Mouse (Mus musculus) cerebellum, postnatal 25 days (tissue): ENCODE measurements around the gene Parvg.
"Not testable (repeated sequence)": the region's sequence is repeated elsewhere in the genome, so short reads cannot be mapped to it uniquely, and the experiment has no call there.

Experiments
- DNase-seq, 2 experiments: peaks; one replicate each; pipeline ENCODE4 v3.0.0; 2021; ENCODE audit warnings: mixed read lengths in 2 of 2

Gene Parvg

DNA sequence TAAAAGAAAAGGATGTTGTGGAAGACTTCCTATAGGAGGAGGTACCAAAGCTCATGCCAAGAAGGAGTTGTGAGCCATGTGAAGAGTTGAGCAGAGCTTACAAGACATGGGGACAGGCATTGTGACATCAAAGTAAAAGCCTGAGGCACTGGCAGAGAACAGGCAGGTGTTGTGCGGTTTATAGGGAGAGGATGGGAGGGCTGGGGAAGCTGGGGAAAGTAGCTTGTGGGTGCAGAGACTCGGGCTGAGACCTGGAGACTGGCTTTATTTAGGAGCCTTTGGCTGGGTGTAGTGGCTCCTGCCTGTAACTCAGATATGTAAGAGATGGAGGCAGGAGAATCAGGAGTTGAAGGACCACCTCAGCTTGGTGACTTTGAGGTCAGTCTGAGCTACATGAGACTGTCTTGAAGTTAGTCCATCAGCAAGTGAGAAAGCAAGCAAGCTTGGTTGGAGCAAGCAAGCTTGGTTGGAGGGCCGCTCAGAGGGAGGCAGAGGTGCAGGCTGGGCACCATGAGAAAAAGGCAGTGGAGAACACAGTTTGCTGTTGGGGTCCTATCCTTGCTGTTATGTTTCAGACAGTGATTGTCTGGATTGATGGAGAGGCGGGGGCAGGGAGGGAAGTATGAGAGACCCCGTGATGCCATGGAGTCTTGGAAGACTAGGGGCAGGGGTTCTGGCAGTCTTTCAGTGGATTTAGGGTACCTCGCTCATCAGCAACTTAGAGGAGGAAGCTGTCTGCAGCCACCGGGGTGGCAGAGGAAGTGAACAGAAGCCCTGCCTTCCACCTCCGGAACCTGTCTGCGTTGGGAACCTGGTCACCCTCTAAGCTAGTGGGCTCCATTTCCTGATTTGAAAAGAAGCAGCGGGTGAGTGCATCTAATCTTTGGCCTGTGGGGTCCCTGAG, at the start of gene Parvg:
TSS of gene Parvg (plus strand) at position 61 of the 904 bp plus-strand sequence.
- DNase-seq = no peak

DNA sequence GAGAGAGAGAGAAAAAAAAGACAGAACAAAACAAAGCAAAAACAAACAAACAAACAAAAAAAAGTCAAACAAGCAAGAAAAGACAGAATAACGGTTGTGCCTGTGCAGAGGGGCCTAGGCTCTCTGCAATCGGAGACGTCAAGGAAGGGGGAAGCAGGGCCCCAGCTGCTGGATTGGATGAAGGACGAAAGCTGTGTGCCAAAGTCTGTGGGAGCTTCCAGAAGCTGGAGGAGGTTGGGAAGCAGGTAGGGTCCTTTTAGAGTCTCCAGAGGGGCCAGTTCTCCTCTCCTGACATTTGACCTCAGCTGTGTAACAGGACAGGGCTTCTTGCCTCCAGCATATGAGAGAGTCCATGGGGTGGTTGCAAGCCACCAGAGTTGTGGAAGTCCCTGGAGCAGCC, 47.8 kb upstream of the Parvg start:
- DNase-seq = no peak

DNA sequence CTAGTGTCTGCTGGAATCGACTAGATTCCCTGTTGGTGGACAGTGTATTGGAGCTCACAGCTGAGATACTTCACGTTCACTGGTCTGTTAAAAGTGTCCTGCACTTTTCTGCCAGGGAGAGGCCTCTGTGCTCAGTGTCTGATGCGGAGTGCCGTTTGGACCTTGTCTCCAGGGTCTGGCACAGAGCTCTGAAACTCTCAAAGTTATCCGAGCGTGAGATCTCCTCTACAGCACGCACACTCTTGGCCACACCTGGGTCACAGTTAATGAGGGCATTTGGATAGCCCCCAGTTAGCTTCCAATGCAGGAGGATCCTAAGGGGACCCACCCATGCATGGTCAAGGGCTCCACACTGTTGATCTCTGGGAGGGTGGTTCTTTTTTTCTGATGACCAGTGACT, 45.7 kb upstream of the Parvg start:
- no peak for DNase-seq

DNA sequence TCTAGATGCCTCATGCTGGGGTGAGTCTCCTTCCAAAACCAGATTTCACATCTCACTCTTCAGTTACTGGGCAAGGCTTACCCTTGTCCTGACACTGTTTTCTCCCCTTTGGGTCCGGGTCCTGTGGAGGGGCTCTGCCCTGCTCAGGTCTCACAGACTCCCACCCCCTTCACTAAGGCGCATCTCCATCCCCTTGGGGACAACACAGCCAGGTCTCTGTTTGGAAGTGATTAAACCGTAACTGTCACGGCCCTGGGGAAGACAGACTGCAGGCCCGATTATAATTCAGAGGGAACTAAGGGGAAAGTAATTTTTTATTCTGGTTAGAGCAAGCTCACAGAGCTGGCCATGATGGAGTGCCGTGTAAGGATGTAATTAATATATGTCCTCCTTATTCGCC, 45.2 kb upstream of the Parvg start:
- DNase-seq = no peak

DNA sequence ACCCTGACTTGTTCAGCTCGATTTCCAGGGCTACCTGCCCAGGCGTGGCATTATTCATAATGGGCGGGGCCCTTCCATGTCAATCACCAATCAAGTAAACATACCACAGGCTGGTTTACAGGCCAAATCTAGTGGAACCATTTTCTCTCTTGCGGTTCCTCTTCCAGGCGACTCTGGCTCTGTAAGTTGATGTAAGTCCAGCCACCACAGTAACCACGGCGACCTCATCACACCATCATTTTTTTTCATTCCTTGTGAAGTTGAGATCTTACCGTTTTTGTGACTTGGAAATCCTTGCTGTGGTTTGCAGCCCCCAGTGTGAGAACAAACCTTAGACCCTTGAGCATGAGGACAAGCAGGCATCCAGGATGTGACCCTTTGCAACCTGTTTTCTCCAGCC, 43.5 kb upstream of the Parvg start:
- DNase-seq = no peak

DNA sequence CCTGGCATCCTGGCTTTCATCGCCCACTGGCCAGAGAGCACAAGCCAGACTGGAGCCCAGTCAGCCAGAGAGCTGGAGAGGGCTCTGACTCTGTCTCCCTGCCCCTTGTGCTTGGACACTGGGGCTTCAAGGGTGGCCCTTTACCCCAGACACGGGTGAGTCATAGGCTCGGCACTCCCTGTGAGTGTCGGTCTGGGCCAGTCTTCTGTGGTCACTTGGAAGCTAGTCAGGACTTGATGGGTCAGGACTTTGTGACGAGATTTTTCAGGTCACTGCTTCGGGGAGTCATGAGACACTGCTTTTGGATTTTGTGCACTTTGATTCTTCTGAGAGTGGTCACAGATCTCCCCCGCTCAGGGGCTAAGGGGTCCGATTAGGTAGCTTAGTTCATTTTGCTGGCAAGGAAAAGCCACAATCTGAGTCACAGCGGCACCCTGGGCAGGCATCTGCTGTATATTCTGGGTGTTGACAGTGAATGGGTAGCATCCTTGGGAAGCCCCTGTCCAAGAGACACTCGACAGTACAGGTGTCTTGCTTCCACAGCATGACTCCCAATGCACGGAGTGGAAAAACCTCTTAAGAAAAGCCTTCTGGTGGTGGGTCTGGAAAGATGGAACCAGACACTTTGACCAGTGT, 43.0 kb upstream of the Parvg start:
- DNase-seq = no peak

DNA sequence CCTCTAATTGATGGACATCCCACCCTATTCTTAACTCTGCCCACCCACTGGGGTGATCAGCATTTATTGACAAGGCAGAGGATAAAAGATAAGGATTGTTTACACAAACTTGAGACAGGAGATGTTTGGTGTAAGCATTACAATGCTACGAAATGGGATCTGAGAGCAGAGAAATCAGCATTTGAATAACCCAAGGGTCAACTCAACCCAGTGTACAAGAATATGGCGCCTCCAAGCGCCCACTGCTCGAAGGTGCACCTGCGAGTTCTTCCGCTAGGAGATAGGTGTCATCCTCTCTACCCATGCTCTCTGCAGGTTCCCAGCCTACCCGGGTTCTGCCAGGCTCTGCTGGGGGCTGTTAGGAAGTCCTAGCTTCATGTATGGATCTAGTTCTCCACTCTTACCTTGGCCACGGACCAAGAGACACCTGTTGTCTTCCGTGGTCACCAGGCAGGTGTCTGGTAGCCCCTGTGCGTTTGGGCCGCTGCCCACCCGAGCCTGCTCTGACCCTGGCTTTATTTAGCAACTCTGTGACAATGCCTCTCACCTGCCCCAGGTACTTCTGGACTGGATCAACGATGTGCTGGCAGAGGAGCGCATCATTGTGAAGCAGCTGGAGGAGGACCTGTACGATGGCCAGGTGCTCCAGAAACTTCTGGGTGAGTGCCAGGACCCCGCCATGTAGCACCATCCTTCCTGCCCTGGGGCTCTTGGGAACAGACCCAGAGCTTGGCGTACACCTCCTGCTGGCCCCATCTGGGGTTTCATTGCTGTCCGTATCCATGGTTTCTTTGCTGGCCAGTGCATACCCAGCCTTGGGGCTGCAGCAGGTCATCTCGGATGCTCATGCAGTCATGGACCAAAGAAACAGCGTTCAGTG, 41.4 kb upstream of the Parvg start:
- DNase-seq = peak; percentile 38 to 56

DNA sequence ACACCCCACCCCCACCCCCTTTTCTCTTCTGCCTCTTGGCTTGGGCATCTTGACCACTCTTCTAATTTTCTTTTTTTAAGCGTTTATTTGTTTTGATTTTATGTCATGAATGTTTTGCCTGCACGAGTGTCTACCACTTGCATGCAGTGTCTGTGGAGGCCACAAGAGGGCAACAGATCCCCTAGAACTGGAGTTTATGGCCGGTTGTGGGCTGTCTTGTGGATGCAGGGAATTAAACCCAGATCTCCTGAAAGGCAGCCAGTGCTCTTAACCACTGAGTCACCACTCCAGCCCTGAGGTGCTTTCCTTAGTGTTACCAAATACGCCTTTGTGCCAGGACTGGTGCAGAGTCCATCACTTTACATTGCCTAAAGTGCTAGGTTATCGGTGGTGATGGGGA, 39.8 kb upstream of the Parvg start:
- peak; percentile 35 to 58 for DNase-seq

DNA sequence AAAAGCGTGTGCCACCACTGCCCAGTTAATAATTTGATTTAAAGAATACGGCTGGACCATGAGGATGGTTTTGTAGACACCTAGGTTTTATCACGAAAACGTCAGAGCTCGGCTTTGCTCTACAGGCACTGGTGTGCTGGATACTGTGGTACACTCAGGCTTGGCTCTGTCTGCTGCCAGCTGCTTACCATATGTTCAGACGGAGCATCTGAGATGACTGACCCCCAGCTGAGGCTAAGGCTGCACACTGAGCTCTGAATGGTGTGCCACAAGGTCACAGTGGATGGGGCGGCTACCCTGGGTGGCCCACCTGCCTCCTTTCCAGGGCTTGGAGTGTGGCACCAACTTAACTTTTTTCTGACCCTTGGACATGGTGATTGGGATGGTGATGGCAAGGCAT, 38.4 kb upstream of the Parvg start:
- DNase-seq = no peak

DNA sequence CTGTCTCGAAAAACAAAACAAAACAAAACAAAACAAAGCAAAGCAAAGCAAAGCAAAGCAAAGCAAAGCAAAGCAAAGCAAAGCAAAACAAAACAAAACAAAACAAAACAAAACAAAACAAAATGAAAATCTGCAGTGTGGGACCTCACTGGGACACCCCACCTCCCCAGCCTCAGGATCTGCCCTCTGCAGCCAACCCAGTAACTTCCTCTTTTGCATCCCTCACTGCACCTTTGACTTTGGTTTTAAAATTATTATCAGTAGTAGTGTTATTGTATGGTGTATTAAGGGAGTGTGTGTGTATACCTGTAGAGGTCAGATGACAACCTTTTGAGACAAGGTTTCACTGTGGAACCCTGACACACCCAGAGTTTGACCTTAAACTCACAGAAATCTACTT, 34.9 kb upstream of the Parvg start:
- not testable (repeated sequence) for DNase-seq

DNA sequence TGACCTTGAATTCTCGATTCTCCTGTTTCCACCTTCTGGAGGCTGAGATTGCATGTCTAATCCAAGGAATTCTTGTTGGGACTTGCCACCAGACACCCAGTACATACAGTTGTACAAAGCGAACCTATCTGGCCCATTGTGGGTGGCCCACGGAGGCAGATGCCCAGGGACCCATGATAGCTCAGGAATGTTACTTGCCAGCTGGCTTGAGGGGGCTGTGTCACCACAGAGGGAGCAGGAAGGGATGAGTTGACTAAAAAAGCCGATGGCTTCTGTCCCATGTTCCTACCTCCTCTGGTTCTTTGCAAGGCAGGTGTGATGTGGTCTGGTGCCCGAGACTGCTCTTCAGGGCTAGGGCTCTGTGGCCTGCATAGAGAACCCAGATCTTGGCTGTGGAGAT, 32.7 kb upstream of the Parvg start:
- no peak for DNase-seq

DNA sequence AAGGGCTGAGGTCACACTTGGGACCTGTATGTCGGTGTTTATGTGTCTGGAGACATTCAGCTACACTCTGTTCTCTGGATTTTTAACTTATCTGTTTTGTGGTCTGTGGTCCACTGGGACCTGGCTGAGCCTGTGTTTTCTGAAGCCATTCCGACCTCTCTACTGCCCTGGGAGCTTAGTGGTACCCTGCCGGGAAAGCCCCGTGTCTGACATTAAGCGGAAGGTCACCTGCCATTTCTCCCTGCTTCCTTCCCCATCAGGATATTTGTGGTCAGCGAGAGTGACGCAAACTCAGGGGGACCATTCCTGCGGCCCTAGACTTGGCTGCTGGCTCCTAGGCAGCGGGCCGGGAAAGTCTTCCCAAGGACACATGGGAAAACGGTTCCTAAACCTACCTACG, 30.2 kb upstream of the Parvg start:
- DNase-seq = no peak

DNA sequence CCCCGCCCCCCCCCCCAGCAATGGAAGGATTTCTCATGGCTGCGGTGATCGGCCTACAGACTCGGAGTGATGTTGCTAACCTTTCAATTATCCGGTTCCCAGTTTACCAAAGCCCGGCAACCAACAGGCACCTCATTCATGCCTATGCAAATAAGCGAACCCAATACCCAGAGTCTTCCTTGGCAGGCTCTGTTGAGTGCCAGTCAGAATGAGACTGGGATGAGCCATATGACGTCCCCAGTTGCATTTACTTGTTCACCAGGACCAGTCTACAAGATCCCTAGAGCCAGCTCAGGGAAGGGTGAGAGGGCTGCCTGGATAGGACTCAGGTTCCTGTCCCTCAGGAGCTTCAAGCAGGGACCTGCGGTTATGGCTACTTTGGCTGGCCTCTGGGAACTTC, 29.4 kb upstream of the Parvg start:
- no peak for DNase-seq

DNA sequence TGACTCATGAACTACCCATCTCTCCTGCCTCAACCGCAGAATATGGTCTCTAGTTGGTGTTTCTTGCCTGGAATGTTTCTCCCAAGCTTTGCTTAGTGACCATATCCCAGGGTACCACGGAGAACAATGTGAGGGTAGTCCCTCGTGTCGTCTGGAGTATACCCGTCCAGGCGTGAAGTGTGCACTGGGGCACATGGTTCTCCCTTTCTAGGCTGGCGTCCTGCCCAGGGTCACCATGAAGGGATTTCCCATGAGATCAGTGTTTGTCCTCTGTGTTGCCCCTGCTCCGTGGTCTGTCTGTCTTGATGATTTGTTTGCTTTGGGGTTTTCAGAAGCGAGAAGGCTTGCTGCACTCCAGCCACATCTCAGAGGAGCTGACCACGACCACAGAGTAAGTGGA, 28.6 kb upstream of the Parvg start:
- DNase-seq = no peak

DNA sequence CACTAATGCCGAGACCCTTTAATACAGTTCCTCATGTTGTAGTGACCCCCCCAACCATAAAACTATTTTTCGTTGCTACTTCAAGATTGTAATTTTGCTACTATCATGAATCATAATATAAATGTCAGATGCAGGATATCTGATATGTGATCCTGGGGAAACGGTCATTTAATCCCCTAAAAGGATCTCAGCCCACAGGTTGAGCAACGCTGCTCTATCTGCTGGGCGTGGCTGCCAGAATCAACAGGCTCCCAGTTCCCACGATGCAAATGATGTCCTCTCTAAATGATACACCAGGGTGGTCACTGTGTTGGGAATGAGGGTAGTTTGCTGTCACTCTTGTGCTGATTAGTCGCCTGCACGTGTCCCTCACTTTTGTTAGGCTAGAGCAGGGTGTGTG, 26.4 kb upstream of the Parvg start:
- no peak for DNase-seq

DNA sequence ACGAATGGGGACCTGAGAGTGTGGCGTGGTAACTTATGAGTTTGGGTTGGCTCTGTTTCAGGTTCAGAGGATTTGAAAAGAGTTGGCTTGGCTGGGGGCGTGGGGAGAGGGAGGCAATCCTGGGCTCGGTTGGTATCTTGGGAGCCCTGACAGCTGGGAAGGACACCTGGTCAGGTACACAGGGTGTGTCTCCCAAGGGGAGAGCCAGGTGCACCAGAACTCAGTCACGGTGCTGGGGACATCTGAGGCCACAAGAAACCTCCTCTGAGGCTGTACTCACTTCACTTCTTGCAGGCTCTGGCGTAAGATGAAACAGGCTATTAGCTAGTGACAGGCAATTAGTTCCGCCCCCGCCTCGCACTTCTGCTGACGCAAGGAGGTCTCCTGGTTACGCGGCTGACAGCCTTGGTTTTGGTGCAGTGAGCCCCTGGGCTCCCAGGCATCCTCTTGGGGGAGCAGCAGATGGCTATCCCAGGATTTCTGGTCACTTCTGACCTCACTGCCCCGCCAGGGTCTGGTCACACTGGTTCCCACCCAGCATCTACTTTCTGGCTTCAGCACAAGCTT, 24.9 kb upstream of the Parvg start:
- no peak for DNase-seq

DNA sequence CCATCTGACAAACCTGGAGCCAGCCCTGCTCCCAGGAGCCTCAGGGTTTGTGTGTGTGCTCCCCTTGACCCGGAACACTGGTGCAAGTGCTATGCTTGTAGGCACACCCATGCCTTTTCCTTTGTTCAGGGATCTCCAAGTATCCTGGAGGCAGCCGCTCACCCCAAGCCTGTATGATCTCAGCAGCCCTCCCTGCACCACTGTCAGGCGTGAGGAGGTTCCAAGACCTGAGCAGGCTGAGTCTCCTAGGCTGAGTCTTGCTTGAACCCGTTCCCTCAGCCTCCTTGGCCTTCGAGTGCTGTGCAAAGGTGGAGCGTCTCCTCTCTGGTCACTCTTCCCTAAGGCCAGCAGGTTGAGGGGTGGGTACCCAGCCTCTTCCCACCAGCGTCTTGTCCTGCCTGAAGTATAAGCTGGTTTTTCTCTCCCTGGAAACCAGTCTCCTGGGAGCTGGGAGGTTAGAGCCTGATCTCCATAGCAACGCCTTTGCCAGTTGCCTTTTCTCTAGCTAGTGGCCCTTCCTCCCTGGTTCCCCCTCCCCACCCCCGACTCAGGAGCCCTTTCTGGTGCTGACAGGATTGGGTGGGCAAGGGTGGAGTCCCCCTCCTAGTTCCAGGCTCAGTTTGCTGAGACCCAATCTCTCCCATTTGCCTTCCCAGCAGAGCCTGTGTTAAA, 24.0 kb upstream of the Parvg start:
- no peak for DNase-seq

DNA sequence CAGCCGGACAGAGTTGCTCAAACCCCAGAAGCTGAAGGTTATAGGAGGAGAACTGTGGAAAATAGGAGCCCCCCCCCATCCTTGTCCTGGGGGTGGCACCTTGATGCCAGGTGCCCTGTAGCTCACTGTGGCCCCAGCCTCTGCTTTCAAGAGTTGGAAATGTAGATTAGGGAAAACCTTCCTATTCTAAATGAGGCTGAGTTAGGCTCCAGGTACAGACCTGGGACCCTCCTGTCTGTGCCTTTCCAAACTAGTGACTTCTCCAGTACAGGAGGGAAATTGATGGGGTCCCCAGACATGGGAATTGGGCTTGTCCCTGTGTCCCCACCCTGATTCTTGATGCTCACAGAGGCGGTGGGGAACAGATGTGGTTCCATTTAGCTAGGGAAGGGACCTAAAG, 23.2 kb upstream of the Parvg start:
- no peak for DNase-seq

DNA sequence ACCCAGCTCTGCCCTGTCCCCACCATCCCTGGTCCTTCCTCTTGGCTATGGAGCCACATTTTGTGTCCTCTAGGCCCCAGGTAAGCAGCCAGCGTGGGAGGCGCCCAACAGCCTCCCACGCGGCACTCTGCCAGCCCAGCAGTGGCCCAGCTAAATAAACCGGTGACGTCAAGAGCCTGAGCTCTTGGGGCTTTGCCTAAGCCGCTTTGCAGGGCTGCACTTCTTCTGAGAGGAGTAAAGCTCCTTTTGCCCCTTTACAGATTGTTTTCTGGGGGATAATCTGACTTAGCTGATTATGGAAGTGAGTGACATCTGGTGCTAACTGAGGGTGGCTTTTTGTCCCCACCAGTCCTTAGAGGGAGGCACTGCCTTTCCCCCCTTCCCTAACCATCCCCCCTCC, 22.8 kb upstream of the Parvg start:
- DNase-seq = peak; percentile 42 to 72

DNA sequence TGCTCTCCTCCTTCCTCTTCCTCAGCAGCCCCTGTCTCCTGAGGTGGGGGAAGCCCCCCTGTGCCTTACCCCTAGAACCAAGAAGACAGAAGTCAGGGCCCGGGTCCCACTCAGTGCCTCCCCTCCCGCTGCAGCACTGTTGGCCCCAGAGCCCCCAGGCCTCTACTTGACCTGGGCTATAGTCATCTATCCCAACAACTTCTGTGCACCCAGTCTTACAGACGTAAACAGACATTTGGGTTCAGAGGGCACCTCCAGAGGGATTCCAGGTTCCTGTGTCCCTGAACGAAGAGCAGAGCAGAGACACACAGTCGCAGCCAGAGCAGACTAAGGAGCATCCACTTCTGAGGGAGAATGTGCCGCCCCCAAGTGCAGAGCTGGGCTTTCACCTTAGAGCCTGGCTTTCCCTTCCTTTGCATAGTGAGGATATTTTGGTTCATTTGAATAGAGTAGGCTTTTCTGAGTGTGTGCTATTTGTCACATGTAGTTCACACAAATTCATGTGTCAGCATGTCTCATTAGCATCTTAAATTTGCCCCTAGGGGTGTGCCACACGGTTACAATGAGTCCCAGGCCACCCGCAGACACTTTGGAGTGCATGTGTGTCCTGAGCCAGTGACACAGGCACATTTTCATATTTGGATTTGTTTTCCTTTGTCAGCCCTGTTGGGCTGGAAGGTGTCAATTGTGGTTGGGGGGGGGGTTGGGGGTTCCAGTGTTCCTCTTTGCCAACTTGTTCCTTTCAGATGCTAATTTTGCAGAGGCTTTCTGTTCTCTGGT, 22.0 kb upstream of the Parvg start:
- no peak for DNase-seq

DNA sequence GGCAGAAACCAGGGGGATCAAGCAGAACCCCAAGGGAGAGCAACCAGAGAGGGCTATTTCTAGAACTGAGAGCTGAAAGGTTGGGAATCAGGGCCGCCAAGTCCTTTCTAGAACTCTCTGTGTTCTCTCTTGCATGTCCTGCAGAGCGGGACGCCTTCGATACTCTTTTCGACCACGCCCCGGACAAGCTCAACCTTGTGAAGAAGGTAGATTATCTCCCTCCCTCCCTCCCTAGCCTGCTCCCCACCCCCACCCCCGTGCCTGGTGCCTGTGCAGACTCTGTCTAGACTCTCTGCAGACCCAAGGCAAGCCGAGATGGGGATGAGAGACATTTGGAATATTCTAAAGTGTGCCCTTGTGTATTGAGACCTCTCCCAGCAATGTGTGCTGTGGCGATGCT, 20.6 kb upstream of the Parvg start:
- no peak for DNase-seq

DNA sequence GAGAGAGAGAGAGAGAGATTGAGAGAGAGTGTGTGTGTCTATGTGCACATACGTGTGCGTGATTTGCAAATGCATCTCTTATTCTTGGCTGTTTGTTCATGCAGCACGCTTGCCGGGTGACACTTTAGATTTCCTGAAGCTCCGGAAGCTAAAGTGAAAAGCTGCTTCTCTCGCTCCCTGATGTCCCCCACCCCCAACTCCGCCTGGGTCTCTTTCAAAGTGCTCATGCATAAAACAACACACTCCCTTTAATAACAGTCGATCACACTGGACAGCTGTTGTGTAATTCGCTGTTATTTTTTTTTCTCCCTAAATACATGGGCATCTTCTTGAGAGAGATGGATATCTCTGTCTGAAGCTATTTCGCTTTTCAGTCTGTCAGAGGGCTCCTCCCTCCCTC, 18.5 kb upstream of the Parvg start:
- DNase-seq = no peak
